16 mouse cellular contexts compared by ENCODE assay signal in the genomic region with DNA sequence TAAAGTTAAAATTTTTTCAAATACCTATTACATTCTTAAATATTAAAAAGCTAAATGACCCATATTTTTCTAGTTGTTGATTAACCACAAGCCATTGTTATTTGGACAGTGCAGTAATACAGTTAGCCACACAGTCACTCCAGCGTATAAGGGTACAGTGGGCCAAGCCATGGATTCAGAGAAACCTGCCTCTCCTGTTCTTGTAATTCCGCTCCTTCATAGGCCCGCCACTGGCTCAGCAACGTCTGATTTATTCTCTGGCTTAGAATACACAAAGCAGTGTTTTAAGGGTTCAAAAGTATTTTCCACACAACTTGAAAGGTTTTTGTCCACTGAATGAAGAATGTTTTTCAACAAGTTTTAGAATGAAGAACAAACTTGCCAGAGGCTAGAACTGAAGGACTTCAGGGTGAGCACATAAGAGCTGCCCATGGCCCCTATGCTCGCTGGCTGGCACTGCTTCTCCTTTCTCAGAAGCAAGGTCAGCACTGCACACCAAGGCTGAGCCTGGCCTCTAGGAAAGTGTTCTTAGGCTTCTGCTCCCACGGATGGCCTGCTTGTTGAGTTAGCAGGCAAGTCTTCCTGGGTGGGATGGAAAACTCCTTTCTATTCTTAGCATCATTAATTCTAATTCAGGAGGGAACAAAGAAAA.
DNase-seq lines count a peak whose midpoint lies in the region; ATAC-seq and TF ChIP-seq lines count a peak whose summit lies in the region.
"Had no signal": no experiment of that assay in that cellular context is flagged by ENCODE, and none has a peak within 500 bp of the region (broad histone marks: within the 10 kb centered on the region; RNA-seq: fewer than 3 reads in every experiment).

No protein-coding gene starts in this region.

- peak; percentile 38 for DNase-seq in adrenal gland, postnatal 10 days
- DNase-seq in adrenal gland, adult 18-20 months (ENCODE audit: low spot score in 2 of 2), result no peak
- DNase-seq in lung, postnatal 25 days (ENCODE audit: low spot score), result no peak
- peak; percentile 23 for DNase-seq in ovary, adult 18-20 months (ENCODE audit: low spot score)
- DNase-seq in ovary, postnatal 14 days (ENCODE audit: low spot score), result no peak
- DNase-seq in stomach, postnatal 0 days (ENCODE audit: low spot score), result peak; percentile 18
- DNase-seq in right cerebral cortex, postnatal 36 days (ENCODE audit: low spot score in 2 of 2), result no peak
- DNase-seq: cerebellum, adult 8-10 months; kidney, adult 8-10 months; kidney, postnatal 25 days had no signal

- no peaks in the 10 kb centered on the region for H3K27me3 ChIP-seq in lung, embryonic 15.5 days
- H3K27me3 ChIP-seq in stomach, postnatal 0 days (ENCODE audit: control insufficient read depth, insufficient read depth, low read length), result no peaks in the 10 kb centered on the region
- H3K27me3 ChIP-seq: CH12.LX; heart, embryonic 13.5 days; limb, embryonic 15.5 days; liver, embryonic 15.5 days; stomach, embryonic 15.5 days had no signal

- TF ChIP-seq CTCF in stomach, postnatal 0 days (IDR thresholded peaks at IDR 0.05; ENCODE audit: low read depth), result peak; percentile 19; the same call in 1 of the 2 replicates

- no peak for TF ChIP-seq EP300 in stomach, postnatal 0 days (optimal IDR thresholded peaks at IDR 0.05)

- no peaks in the 10 kb centered on the region for H3K9me3 ChIP-seq in lung, embryonic 15.5 days
- no peaks in the 10 kb centered on the region for H3K9me3 ChIP-seq in stomach, postnatal 0 days (ENCODE audit: control insufficient read depth, low read length)
- H3K9me3 ChIP-seq: heart, embryonic 13.5 days; limb, embryonic 15.5 days; liver, embryonic 15.5 days; stomach, embryonic 15.5 days had no signal

- H3K36me3 ChIP-seq in lung, embryonic 15.5 days, result no peaks in the 10 kb centered on the region
- no peaks in the 10 kb centered on the region for H3K36me3 ChIP-seq in stomach, postnatal 0 days (ENCODE audit: control insufficient read depth, insufficient read depth, low read length)
- H3K36me3 ChIP-seq: heart, embryonic 13.5 days; limb, embryonic 15.5 days; liver, embryonic 15.5 days; stomach, embryonic 15.5 days had no signal

- WGBS in lung, embryonic 15.5 days, result 52% methylated on average over 6 of the region's 6 CpGs
- WGBS in stomach, postnatal 0 days, result 40% methylated on average over 6 of the region's 6 CpGs

- peak; percentile 59; the same call in 1 of the 2 replicates for ATAC-seq in lung, embryonic 15.5 days (ENCODE audit: borderline replicate concordance, extremely low read depth, low FRiP score, low TSS enrichment)
- ATAC-seq in stomach, postnatal 0 days (ENCODE audit: low FRiP score, low TSS enrichment), result 0 out of 2 replicates have a peak, but pooled peaks have one; percentile 65

- H3K9ac ChIP-seq in lung, embryonic 15.5 days, result no peak overlapping the region
- no peak overlapping the region for H3K9ac ChIP-seq in stomach, postnatal 0 days (ENCODE audit: low read length)
- H3K9ac ChIP-seq: heart, embryonic 13.5 days; limb, embryonic 15.5 days; liver, embryonic 15.5 days; stomach, embryonic 15.5 days had no signal

- peak overlapping the region; percentile 49; the same call in 1 of the 2 replicates for H3K27ac ChIP-seq in lung, embryonic 15.5 days
- no peak overlapping the region; the same call in 1 of the 2 replicates for H3K27ac ChIP-seq in stomach, postnatal 0 days (replicated peaks)
- H3K27ac ChIP-seq: heart, embryonic 13.5 days; limb, embryonic 15.5 days; liver, embryonic 15.5 days; stomach, embryonic 15.5 days had no signal

- peaks cover 14% of the 10 kb centered on the region; the same call in 1 of the 2 replicates for H3K4me1 ChIP-seq in lung, embryonic 15.5 days
- no peaks in the 10 kb centered on the region for H3K4me1 ChIP-seq in stomach, postnatal 0 days (replicated peaks; ENCODE audit: control insufficient read depth, insufficient read depth)
- H3K4me1 ChIP-seq: limb, embryonic 15.5 days; liver, embryonic 15.5 days; stomach, embryonic 15.5 days had no signal

- H3K4me2 ChIP-seq in lung, embryonic 15.5 days, result no peak overlapping the region
- H3K4me2 ChIP-seq in stomach, postnatal 0 days (replicated peaks; ENCODE audit: low read depth), result no peak overlapping the region
- H3K4me2 ChIP-seq: heart, embryonic 13.5 days; limb, embryonic 15.5 days; liver, embryonic 15.5 days; stomach, embryonic 15.5 days had no signal

- no peak overlapping the region for H3K4me3 ChIP-seq in lung, embryonic 15.5 days
- no peak overlapping the region for H3K4me3 ChIP-seq in stomach, postnatal 0 days (ENCODE audit: low read depth, low read length)
- H3K4me3 ChIP-seq: heart, embryonic 13.5 days; limb, embryonic 15.5 days; liver, embryonic 15.5 days; stomach, embryonic 15.5 days had no signal

Comparison
In these comparisons a context has a peak if more than half of its experiments do, and no peak if none do; other contexts are left out.
1. DNase-seq: peak in adrenal gland, postnatal 10 days (single experiment), ovary, adult 18-20 months (single experiment) and stomach, postnatal 0 days (single experiment); none in adrenal gland, adult 18-20 months (0 of 2), lung, postnatal 25 days (single experiment), ovary, postnatal 14 days (single experiment) and right cerebral cortex, postnatal 36 days (0 of 2).